Mouse (Mus musculus): ENCODE data around the gene Ciapin1.

The Ciapin1 gene

GRCm38 (mm10) chr8:94804546-94805340, 33.4 kb downstream of the Ciapin1 start:
- no peak for DNase-seq

GRCm38 (mm10) chr8:94803551-94803950, 34.6 kb downstream of the Ciapin1 start:
- no peak for DNase-seq

DNA sequence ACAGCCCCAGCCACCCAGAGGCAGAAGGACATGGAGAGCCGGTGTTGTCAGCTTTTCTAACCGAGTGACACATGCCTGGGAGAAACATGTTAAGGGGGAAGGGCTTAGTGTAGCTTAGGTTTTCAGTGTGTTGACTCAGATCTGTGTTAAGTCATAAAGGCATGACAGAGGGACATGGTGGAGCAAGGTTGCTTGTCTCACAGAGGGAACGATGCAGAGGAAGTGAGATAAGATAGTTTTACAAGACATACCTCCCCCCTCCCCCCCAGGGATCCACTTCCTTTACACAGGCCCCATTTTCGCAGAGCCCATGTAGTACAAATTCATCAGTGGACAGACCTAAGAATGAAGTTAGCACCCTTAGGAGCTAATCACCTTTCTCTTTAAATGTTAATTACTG, 35.8 kb downstream of the Ciapin1 start:
- no peak for DNase-seq

- DNase-seq: peak; percentile 56 to 71
Measured at GRCm38 (mm10) chr8:94801293-94802095, 36.7 kb downstream of the Ciapin1 start.

- no peak for DNase-seq
Measured at GRCm38 (mm10) chr8:94800278-94800968, 37.7 kb downstream of the Ciapin1 start.

DNA sequence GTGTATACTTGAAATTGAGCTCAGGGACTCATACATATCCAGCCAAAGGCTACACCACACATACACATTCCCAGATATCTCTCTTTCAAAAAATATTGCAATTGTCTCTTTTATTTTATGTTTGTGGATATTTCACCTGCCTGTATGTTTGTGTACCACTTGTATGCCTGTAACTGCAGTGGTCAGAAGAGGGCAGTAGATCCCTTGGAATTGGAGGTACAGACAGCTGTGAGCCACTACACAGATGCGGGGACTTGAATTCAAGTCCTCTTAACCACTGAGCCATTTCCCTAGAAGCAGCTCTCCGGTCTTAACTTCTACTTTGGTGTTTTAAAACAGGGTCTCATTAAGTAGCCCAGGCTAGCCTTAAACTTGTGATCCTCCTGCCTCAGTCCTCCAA, 43.4 kb downstream of the Ciapin1 start:
- DNase-seq: no peak

- DNase-seq: no peak
Measured at GRCm38 (mm10) chr8:94794368-94794767, 43.8 kb downstream of the Ciapin1 start.

GRCm38 (mm10) chr8:94789256-94789955, 48.8 kb downstream of the Ciapin1 start:
- DNase-seq: no peak

DNA sequence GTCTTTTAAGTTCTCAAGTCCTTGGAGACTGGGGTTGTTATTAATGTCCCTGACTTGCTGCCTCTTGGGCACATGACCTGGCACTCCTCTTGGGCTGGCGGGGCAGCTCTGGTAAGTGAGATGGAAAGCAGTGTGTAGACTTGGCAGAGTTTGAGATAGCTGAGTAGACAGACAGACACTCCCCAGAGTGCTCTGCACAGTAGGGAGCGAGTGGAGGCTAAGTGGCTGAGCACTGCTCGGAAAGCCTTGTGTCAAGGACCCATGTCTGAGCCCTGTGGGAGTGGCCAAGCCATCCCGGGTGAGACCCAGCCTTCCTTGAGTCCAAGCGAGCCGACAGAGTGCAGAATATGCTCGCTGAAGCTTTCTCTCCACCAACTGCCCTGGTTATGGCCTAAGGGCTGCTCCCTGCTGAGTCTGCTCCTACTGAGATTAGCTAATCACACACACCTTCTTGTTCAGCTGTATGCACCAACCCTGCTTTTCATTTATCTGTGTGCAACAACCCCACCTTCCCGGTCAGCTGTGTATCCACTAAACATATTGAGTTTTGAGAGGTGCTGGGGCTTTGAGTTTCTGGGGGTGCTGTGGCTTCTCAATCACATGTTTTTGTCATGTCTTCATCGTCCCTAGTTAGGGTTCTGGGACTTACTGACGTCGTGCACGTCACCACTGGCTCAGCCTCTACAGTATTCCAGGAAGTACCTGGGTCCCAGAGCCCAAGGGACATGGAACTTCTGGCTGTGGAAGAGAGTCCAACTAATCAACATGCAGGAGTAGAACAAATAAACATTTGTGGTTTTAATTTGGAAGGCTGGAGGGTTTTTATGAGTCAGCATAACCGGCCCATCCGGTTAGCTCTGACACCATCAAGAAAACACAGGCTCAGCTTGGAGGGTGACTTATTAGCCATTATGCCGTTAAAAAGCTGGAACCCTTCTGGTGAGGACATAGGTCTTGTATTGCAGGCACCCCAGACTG, 50.3 kb downstream of the Ciapin1 start:
- no peak for DNase-seq

- DNase-seq: no peak
Measured at GRCm38 (mm10) chr8:94785995-94786595, 52.1 kb downstream of the Ciapin1 start.

DNA sequence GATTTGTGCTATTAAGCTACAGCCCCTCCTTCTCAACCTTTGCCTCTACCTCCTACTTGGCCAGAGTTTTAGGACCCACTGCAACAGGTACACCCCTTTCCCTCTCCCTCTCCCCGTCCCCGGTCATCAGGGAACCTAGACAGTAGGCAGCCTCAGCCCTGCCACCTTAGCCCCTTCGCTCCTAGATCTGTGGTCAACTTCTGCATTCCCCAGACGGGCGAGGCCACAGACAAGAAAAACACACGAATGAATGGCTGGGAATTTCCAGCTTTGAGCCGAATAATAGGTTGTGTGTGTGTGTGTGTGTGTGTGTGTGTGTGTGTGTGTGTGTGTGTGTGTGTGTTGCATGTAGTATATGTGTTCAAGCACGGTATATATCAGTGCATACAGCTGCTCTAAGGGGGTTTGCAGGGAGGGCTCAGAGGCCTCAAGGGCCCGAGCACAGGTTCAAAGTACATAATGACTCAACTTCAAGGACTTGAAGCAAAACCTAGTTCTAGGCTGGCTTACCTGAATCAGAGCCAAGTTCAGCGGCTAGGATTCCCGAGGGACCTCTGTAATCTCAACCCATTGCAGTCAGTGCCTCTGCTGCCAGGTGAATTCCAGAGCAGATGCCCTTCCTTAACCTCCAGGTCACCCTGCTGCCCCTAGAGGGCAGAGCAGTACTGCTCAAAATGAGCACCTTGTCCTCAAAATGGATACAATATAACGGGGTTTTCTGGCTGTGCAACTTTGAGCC, 52.7 kb downstream of the Ciapin1 start:
- DNase-seq: peak; percentile 37 to 55

DNA sequence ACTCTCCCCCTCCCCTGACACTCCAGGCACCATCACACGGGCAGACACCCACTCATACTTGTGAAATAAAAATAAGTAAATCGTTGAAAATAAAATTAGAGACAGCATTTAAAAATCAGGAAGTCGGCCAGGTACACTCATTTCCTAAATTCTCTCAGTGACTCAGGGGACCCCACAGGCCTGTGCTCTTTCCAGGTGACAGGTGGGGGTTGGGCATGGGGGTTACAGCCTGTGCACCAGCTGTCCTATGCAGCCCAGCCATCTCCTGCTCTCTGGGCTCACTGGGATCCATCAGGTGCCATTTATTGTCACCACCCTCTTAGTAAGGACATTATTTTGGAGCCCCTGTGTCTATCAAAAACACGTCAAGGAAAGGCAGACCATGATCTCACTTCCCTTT, 54.3 kb downstream of the Ciapin1 start:
- DNase-seq: no peak

DNA sequence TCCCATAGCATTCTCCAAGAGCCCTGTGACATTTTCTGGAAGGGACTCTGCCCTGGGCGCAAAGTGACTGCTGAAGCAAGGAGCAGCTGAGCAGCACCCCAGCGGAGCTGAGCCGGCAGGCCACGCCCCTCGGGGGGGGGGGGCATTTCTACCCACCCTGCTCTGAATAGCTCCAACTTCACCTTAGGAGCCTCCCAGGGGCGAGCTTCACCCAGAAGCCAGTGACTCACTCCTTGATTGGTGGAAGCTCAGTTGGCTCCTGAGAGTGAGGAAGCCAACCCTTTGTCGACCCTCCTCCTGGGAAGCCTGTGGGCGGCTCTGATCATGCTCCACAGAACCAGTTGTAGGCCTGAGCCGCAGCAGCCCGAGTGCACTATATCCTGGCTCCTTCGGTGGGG, 56.3 kb downstream of the Ciapin1 start:
- no peak for DNase-seq

- no peak for DNase-seq
Measured at GRCm38 (mm10) chr8:94781155-94781837, 56.9 kb downstream of the Ciapin1 start.

GRCm38 (mm10) chr8:94780491-94781154, 57.5 kb downstream of the Ciapin1 start:
- no peak for DNase-seq

- no peak for DNase-seq
Measured at GRCm38 (mm10) chr8:94779534-94780294, 58.4 kb downstream of the Ciapin1 start.

- no peak for DNase-seq
Measured at GRCm38 (mm10) chr8:94778895-94779533, 59.1 kb downstream of the Ciapin1 start.

DNA sequence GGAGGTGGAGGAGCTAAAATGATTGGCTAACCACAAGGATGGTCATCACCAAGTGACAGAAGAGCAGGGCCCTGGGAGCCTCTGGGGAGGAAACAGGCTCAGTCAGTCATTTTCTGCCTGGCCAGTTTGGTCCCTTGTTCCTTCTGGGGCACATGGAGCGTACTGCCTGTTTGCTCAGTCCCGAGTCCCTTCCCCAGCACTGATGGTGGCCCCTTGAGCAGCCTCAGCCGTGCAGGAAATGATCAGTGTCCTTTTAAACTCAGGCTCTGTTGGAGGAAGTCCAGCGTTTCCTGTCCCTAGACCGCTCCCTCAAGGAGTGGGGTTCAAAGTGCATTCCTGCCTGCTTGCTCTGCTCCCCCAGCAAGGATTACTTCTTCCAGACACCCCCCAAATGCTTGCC, 59.7 kb downstream of the Ciapin1 start:
- DNase-seq: no peak
